Mouse (Mus musculus): ENCODE measurements at regions not wholly inside any gene's neighbourhood (a gene's known extent, or its start where the extent isn't known, plus 50 kb on each side); places are given as distances from the start of the nearest gene placed in this dataset.

- Histone ChIP-seq H3K9ac (no peak overlapping the region), H3K9me3 (no peaks in the 10 kb centered on the region), H3K27me3 (no peaks in the 10 kb centered on the region), H3K4me1 (replicated peaks) (peaks cover 26% of the 10 kb centered on the region), H3K4me2 (no peak overlapping the region), H3K27ac (peak overlapping the region; percentile 62), H3K4me3 (no peak overlapping the region), H3K36me3 (no peaks in the 10 kb centered on the region)
- no peak for ATAC-seq (ENCODE audit: low FRiP score)
- WGBS = 32% methylated on average over 4 of the region's 4 CpGs
These were observed 354.7 kb downstream of the Ice1 start for GRCm38 (mm10) chr13:70282731-70283130.

DNA sequence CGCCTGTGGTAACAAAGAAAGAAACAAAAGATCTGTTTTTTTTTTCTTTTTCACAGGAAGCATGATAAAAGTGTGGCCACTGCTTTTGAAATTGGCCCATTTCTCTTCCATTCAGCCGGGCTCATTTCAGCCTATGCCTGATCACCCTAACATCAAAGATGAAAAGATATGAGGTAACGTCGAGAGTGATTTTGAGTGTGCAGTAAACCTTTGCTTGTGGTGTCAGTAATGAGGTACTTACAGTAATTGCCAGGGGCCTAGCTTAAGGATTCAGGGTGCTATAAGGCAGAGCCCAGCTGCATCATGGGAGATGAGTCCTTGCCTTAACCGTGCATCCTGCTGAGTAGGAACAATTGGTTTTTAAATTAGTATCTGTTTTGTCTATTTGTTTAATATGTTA is 354.2 kb downstream of the Ice1 start:
- 0 out of 2 replicates have a peak overlapping the region, but pooled peaks have one; percentile 35 for H3K27ac ChIP-seq
- 25% methylated on average over 5 of the region's 5 CpGs for whole genome bisulfite sequencing

GRCm38 (mm10) chr13:70292713-70293112 is 344.7 kb downstream of the Ice1 start:
- Histone ChIP-seq H3K36me3 (no peaks in the 10 kb centered on the region), H3K4me1 (replicated peaks) (no peaks in the 10 kb centered on the region), H3K9me3 (no peaks in the 10 kb centered on the region), H3K27me3 (no peaks in the 10 kb centered on the region), H3K9ac (no peak overlapping the region), H3K4me2 (no peak overlapping the region), H3K27ac (no peak overlapping the region), H3K4me3 (no peak overlapping the region)
- WGBS = 54% methylated on average over 3 of the region's 3 CpGs
- ATAC-seq (ENCODE audit: low FRiP score) = no peak

More for the DNA sequence above, 354.2 kb downstream of the Ice1 start:
- Histone ChIP-seq H3K9me3 (no peaks in the 10 kb centered on the region), H3K27me3 (no peaks in the 10 kb centered on the region), H3K4me1 (replicated peaks) (peaks cover 21% of the 10 kb centered on the region), H3K4me2 (no peak overlapping the region), H3K9ac (no peak overlapping the region), H3K36me3 (no peaks in the 10 kb centered on the region), H3K4me3 (no peak overlapping the region)
- no peak for ATAC-seq (ENCODE audit: low FRiP score)

DNA sequence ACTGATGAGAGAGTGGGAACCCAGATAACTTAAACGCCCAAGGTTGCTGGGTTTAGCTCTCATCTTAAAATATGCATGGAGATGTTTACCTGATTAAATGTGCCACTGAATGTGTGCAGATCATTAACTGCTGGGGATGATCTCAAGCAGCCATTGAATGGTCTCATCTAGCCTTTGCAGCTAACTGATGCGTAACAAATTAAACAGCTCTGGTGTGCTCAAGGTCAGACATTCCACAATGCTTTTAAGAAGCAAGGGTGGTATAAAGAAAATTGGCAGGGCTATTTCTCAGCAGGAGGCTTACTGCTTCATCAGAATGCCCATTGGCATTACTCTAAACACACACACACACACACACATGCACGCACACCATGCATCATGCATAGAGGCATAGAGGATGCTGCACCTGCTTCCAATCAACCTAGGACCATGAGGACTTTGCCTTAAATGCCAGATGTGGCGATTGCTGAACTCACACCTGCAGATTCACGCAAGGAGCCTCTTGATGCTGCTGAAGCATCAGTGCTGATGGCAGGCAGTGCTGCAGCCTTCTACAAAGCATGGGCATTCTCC is 333.4 kb downstream of the Ice1 start:
- peak overlapping the region; percentile 56 for H3K27ac ChIP-seq
- ATAC-seq (ENCODE audit: low FRiP score) = no peak
- H3K4me2 ChIP-seq = no peak overlapping the region
- H3K4me3 ChIP-seq = no peak overlapping the region
- H3K9me3 ChIP-seq = no peaks in the 10 kb centered on the region
- peaks cover 7% of the 10 kb centered on the region for H3K4me1 ChIP-seq (replicated peaks)
- H3K9ac ChIP-seq = no peak overlapping the region
- 54% methylated on average over 5 of the region's 5 CpGs for WGBS
- H3K27me3 ChIP-seq = no peaks in the 10 kb centered on the region; the same call in 1 of the 2 replicates
- no peaks in the 10 kb centered on the region for H3K36me3 ChIP-seq

- no peak for ATAC-seq (ENCODE audit: low FRiP score)
- WGBS = 17% methylated on average over 2 of the region's 2 CpGs
These were observed 326.9 kb downstream of the Ice1 start for GRCm38 (mm10) chr13:70310516-70310915.

GRCm38 (mm10) chr13:70311226-70312055 is 326.0 kb downstream of the Ice1 start:
- Histone ChIP-seq H3K4me3 (no peak overlapping the region), H3K27ac (peak overlapping the region; percentile 56), H3K4me1 (replicated peaks) (peaks cover 24% of the 10 kb centered on the region), H3K4me2 (peak overlapping the region; percentile 6), H3K36me3 (no peaks in the 10 kb centered on the region), H3K9ac (no peak overlapping the region), H3K9me3 (no peaks in the 10 kb centered on the region), H3K27me3 (no peaks in the 10 kb centered on the region; the same call in 1 of the 2 replicates)
- WGBS = 29% methylated on average over 14 of the region's 14 CpGs
- peak; percentile 45; the same call in 1 of the 2 replicates for ATAC-seq (ENCODE audit: low FRiP score)

More at GRCm38 (mm10) chr13:70310516-70310915, 326.9 kb downstream of the Ice1 start:
- no peak overlapping the region for H3K9ac ChIP-seq
- no peak overlapping the region for H3K4me3 ChIP-seq
- no peaks in the 10 kb centered on the region for H3K36me3 ChIP-seq
- H3K4me2 ChIP-seq = no peak overlapping the region
- peak overlapping the region; percentile 56; the same call in 1 of the 2 replicates for H3K27ac ChIP-seq
- H3K9me3 ChIP-seq = no peaks in the 10 kb centered on the region
- peaks cover 24% of the 10 kb centered on the region for H3K4me1 ChIP-seq (replicated peaks)
- no peaks in the 10 kb centered on the region; the same call in 1 of the 2 replicates for H3K27me3 ChIP-seq

DNA sequence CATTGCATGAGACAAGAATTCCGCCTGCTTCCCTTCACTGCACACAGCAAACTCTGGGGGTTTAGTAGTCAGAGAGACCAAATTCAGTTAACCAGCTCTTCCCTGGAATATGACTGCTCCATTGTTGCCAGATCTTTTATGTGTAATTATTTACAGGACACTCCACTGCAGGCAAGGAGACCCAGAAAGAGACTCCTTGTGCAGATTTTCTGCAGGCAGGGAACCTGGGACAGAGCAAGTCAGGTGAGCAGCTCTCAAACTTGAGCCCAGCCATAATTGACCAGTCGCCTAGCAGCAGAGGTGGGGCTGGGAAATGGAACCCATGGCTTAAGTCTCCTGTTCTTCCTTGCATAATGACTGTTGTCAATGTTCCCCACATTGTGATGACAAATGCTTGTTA is 324.2 kb downstream of the Ice1 start:
- WGBS = 73% methylated on average over 2 of the region's 2 CpGs
- ATAC-seq (ENCODE audit: low FRiP score) = no peak

DNA sequence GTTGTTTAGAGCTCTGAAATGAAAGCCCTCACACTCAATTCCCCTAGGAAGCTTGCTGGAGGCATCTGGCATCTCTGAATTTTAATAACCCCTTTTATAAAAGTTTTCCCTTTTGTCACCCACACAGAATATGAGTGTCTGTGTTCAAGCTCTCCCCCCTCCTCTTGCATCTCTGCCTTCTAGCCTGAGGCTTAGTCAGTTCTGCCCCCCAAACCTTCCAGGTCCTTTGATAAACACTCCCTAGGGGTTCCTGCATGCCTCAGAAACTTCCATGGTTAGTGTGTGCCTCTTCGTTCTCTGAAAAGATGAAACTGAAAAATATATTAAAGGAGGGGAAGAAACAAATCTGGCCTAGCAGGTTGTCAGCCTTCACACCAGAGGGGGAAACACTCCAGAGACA is 313.9 kb downstream of the Ice1 start:
- H3K27ac ChIP-seq = no peak overlapping the region
- no peaks in the 10 kb centered on the region for H3K36me3 ChIP-seq
- H3K4me2 ChIP-seq = no peak overlapping the region
- H3K27me3 ChIP-seq = no peaks in the 10 kb centered on the region
- no peaks in the 10 kb centered on the region for H3K9me3 ChIP-seq
- H3K4me3 ChIP-seq = no peak overlapping the region
- peaks cover 7% of the 10 kb centered on the region; the same call in 1 of the 2 replicates for H3K4me1 ChIP-seq (replicated peaks)
- WGBS = 43% methylated on average over 1 of the region's 1 CpGs
- ATAC-seq (ENCODE audit: low FRiP score) = no peak
- H3K9ac ChIP-seq = no peak overlapping the region

More for the DNA sequence above, 324.2 kb downstream of the Ice1 start:
- Histone ChIP-seq H3K4me2 (no peak overlapping the region), H3K27ac (no peak overlapping the region), H3K36me3 (no peaks in the 10 kb centered on the region), H3K4me1 (replicated peaks) (peaks cover 24% of the 10 kb centered on the region), H3K9ac (no peak overlapping the region), H3K4me3 (no peak overlapping the region), H3K27me3 (no peaks in the 10 kb centered on the region; the same call in 1 of the 2 replicates), H3K9me3 (no peaks in the 10 kb centered on the region)

DNA sequence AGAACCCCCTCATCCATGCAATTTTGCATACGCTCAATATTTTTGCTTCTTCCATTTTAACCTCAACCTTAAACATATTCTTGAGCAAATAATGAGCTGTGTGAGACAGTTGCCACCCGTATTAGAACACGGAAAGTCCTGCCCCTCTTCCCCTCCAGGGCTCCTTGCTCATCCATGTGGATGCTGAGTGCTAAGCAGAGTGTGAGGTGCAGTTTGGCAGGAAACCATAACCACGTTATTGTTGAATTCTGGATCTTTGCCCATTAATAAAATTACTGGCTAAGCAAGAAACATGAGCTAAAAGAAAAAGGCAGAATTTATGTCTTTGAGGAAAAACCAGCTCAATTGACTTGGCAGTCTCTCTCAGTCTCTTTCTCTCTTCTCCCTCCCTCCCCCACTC is 301.4 kb downstream of the Ice1 start:
- peaks cover 31% of the 10 kb centered on the region for H3K4me1 ChIP-seq (replicated peaks)
- H3K9ac ChIP-seq = no peak overlapping the region
- H3K36me3 ChIP-seq = no peaks in the 10 kb centered on the region
- ATAC-seq (ENCODE audit: low FRiP score) = no peak
- 64% methylated on average over 4 of the region's 4 CpGs for WGBS
- H3K4me2 ChIP-seq = no peak overlapping the region
- H3K9me3 ChIP-seq = no peaks in the 10 kb centered on the region
- H3K27me3 ChIP-seq = no peaks in the 10 kb centered on the region
- H3K4me3 ChIP-seq = no peak overlapping the region
- H3K27ac ChIP-seq = no peak overlapping the region

DNA sequence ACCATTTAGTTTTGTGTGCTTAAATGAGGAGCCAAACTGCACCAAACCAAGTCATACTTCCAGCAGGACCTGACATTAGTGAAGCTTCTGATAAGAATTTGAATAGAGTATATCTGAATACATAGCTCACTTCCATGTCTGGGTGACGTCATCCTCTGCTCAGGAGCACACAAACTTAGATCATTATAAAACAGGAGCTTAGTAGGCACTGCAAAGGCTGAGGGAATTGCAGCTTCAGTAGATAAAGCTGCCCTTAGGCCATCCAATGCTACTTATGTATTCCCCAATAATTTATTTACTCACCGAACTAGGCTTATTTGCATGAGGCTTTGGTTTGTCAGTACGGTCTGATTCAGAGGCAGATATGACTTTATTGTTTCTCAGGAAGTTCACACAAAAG is 297.0 kb downstream of the Ice1 start:
- no peaks in the 10 kb centered on the region for H3K27me3 ChIP-seq
- H3K4me2 ChIP-seq = no peak overlapping the region
- H3K4me3 ChIP-seq = no peak overlapping the region
- H3K9ac ChIP-seq = no peak overlapping the region
- 46% methylated on average over 3 of the region's 3 CpGs for WGBS
- H3K27ac ChIP-seq = no peak overlapping the region
- peaks cover 29% of the 10 kb centered on the region for H3K4me1 ChIP-seq (replicated peaks)
- no peaks in the 10 kb centered on the region for H3K36me3 ChIP-seq
- no peak for ATAC-seq (ENCODE audit: low FRiP score)
- H3K9me3 ChIP-seq = no peaks in the 10 kb centered on the region

GRCm38 (mm10) chr13:70343191-70343734 is 294.2 kb downstream of the Ice1 start:
- H3K27ac ChIP-seq = no peak overlapping the region
- no peak; the same call in 1 of the 2 replicates for ATAC-seq (ENCODE audit: low FRiP score)
- H3K9ac ChIP-seq = no peak overlapping the region

GRCm38 (mm10) chr13:70343911-70344310 is 293.5 kb downstream of the Ice1 start:
- H3K9me3 ChIP-seq = no peaks in the 10 kb centered on the region
- no peak overlapping the region for H3K9ac ChIP-seq
- ATAC-seq (ENCODE audit: low FRiP score) = no peak
- no peak overlapping the region for H3K4me3 ChIP-seq
- H3K4me2 ChIP-seq = no peak overlapping the region
- WGBS = 30% methylated on average over 2 of the region's 2 CpGs
- no peak overlapping the region for H3K27ac ChIP-seq
- H3K27me3 ChIP-seq = no peaks in the 10 kb centered on the region
- H3K4me1 ChIP-seq (replicated peaks) = peaks cover 20% of the 10 kb centered on the region
- H3K36me3 ChIP-seq = no peaks in the 10 kb centered on the region

More at GRCm38 (mm10) chr13:70343191-70343734, 294.2 kb downstream of the Ice1 start:
- Histone ChIP-seq H3K9me3 (no peaks in the 10 kb centered on the region), H3K36me3 (no peaks in the 10 kb centered on the region), H3K4me2 (no peak overlapping the region), H3K27me3 (no peaks in the 10 kb centered on the region), H3K4me3 (no peak overlapping the region), H3K4me1 (replicated peaks) (peaks cover 20% of the 10 kb centered on the region)
- 79% methylated on average over 1 of the region's 1 CpGs for WGBS

Measured in hindbrain, embryonic 13.5 days (tissue).